Mouse (Mus musculus): ENCODE measurements around the gene Gm28891. TPM values are rescaled to one million over a fixed set of nuclear protein-coding genes. Genes with fewer than 3 reads are reported as not detected.
"Not testable (repeated sequence)": the region's sequence is repeated elsewhere in the genome, so short reads cannot be mapped to it uniquely, and the experiment has no call there.

Gm28891 gene
- total RNA-seq (2021) = not detected
- long read RNA-seq = 0 reads

- DNase-seq (ENCODE audit: low spot score in 2 of 2) = not testable (repeated sequence)
Observed at GRCm38 (mm10) chrY:60240902-60241301, at the start of gene Gm28891. Gene Gm28891, plus strand, starts transcription at chrY:60241202.

All from layer of hippocampus, adult 18-20 months (tissue).